Mouse (Mus musculus): Measurements from ENCODE around the gene Tsc2.
"Not testable (repeated sequence)": the region's sequence is repeated elsewhere in the genome, so short reads cannot be mapped to it uniquely, and the experiment has no call there.

Tsc2 gene

GRCm38 (mm10) chr17:24632167-24632812 lies at the start of gene Tsc2, which contains the start of gene Nthl1:
TSS of gene Tsc2 (minus strand) at chr17:24632630.
TSS of gene Nthl1 (plus strand) at chr17:24632680.
- DNase-seq (ENCODE audit: low read depth, low spot score): peak; percentile 79

GRCm38 (mm10) chr17:24677500-24678080 lies 45.2 kb upstream of the Tsc2 start:
- DNase-seq (ENCODE audit: low read depth, low spot score): no peak

- DNase-seq (ENCODE audit: low read depth, low spot score): no peak
Measured at GRCm38 (mm10) chr17:24676877-24677276, 44.4 kb upstream of the Tsc2 start.

GRCm38 (mm10) chr17:24676187-24676586 lies 43.8 kb upstream of the Tsc2 start:
- DNase-seq (ENCODE audit: low read depth, low spot score): no peak

GRCm38 (mm10) chr17:24674277-24674676 lies 41.8 kb upstream of the Tsc2 start:
- DNase-seq (ENCODE audit: low read depth, low spot score): no peak

- DNase-seq (ENCODE audit: low read depth, low spot score): no peak
Measured at GRCm38 (mm10) chr17:24672141-24672540, 39.7 kb upstream of the Tsc2 start.

GRCm38 (mm10) chr17:24671346-24671745 lies 38.9 kb upstream of the Tsc2 start:
- no peak for DNase-seq (ENCODE audit: low read depth, low spot score)

GRCm38 (mm10) chr17:24670246-24670844 lies 37.9 kb upstream of the Tsc2 start:
- DNase-seq (ENCODE audit: low read depth, low spot score): no peak

GRCm38 (mm10) chr17:24669545-24670245 lies 37.3 kb upstream of the Tsc2 start, which contains the start of gene Zfp598:
TSS of gene Zfp598 (plus strand) at chr17:24669687.
- DNase-seq (ENCODE audit: low read depth, low spot score): peak; percentile 83

GRCm38 (mm10) chr17:24669214-24669544 lies 36.7 kb upstream of the Tsc2 start:
- not testable (repeated sequence) for DNase-seq (ENCODE audit: low read depth, low spot score)

GRCm38 (mm10) chr17:24667416-24667815 lies 35.0 kb upstream of the Tsc2 start:
- DNase-seq (ENCODE audit: low read depth, low spot score): no peak

GRCm38 (mm10) chr17:24667011-24667410 lies 34.6 kb upstream of the Tsc2 start:
- not testable (repeated sequence) for DNase-seq (ENCODE audit: low read depth, low spot score)

- no peak for DNase-seq (ENCODE audit: low read depth, low spot score)
Measured at GRCm38 (mm10) chr17:24658017-24658758, 25.8 kb upstream of the Tsc2 start, which contains the start of gene Npw. TSS of gene Npw (minus strand) at chr17:24658457.

GRCm38 (mm10) chr17:24654969-24655368 lies 22.5 kb upstream of the Tsc2 start:
- no peak for DNase-seq (ENCODE audit: low read depth, low spot score)

- DNase-seq (ENCODE audit: low read depth, low spot score): no peak
Measured at GRCm38 (mm10) chr17:24653967-24654710, 21.7 kb upstream of the Tsc2 start.

- no peak for DNase-seq (ENCODE audit: low read depth, low spot score)
Measured at GRCm38 (mm10) chr17:24651835-24652234, 19.4 kb upstream of the Tsc2 start.

- DNase-seq (ENCODE audit: low read depth, low spot score): no peak
Measured at GRCm38 (mm10) chr17:24650766-24651165, 18.3 kb upstream of the Tsc2 start.

- no peak for DNase-seq (ENCODE audit: low read depth, low spot score)
Measured at GRCm38 (mm10) chr17:24650070-24650616, 17.7 kb upstream of the Tsc2 start, which contains the start of gene Slc9a3r2. TSS of gene Slc9a3r2 (minus strand) at chr17:24650327.

GRCm38 (mm10) chr17:24649581-24650069 lies 17.2 kb upstream of the Tsc2 start:
- DNase-seq (ENCODE audit: low read depth, low spot score): no peak

- DNase-seq (ENCODE audit: low read depth, low spot score): no peak
Measured at GRCm38 (mm10) chr17:24648731-24649377, 16.4 kb upstream of the Tsc2 start.

Measured in WW6 (cell line).